Mouse (Mus musculus) thymus, adult 2 months (tissue): ENCODE measurements around the gene Rwdd2b.

Experiments used
- CTCF ChIP-seq: fragments of 200-500 bp; IDR thresholded peaks from 2 replicates; pipeline ENCODE4 v1.5.1; 2012; ENCODE audit warnings: mild to moderate bottlenecking, control low read depth, low read length, moderate library complexity, borderline replicate concordance; ENCODE audit not compliant: control insufficient read depth, poor library complexity, insufficient read depth; ENCODE audit errors: extremely low read depth
- POLR2A ChIP-seq: fragments of 200-500 bp; IDR thresholded peaks from 2 replicates; pipeline ENCODE4 v1.6.1; 2012; ENCODE audit warnings: mild to moderate bottlenecking, low read length, control low read depth, moderate library complexity; ENCODE audit not compliant: control insufficient read depth, poor library complexity, insufficient read depth; ENCODE audit errors: extremely low read depth

GRCm38 (mm10) chr16:87427516-87427915 lies 12.9 kb downstream of the Rwdd2b start:
- no peak for TF ChIP-seq CTCF
- no peak for TF ChIP-seq POLR2A
